Mouse (Mus musculus) heart, postnatal 0 days (tissue): ENCODE measurements around the gene Coq3. TPM values are rescaled to one million over a fixed set of nuclear protein-coding genes. Genes with fewer than 3 reads are reported as not detected.
A peak's percentile ranks its signal among the peaks of the same experiment; 100 is the strongest.

ENCODE experiments used
- ATAC-seq: fragments of 200-750 bp; cut with Nextera tagmentation; 2 replicates; pipeline ENCODE4 v1.8.0; 2017; ENCODE audit warnings: low read depth, moderate number of reproducible peaks, moderate library complexity; ENCODE audit not compliant: insufficient read depth
- DNase-seq: peaks from one replicate; pipeline ENCODE4 v3.0.0-alpha.2; 2016; ENCODE audit warnings: low spot score
- H3K27ac ChIP-seq: fragments of 300-500 bp; sonication (generic); 2 replicates; pipeline ENCODE4 v1.5.1; 2014; ENCODE audit warnings: low read depth, mild to moderate bottlenecking
- H3K27me3 ChIP-seq: fragments of 300-500 bp; sonication (generic); 2 replicates; pipeline ENCODE4 v1.6.1; 2014; ENCODE audit warnings: low read length, mixed read lengths; ENCODE audit not compliant: control insufficient read depth, insufficient read depth
- H3K36me3 ChIP-seq: fragments of 300-500 bp; sonication (generic); replicated peaks from 2 replicates; pipeline ENCODE4 v1.6.1; 2014; ENCODE audit warnings: low read length, mixed read lengths; ENCODE audit not compliant: control insufficient read depth, insufficient read depth
- H3K4me1 ChIP-seq: fragments of 300-500 bp; sonication (generic); 2 replicates; pipeline ENCODE4 v1.6.1; 2014; ENCODE audit warnings: antibody characterized with exemption; ENCODE audit not compliant: control insufficient read depth, insufficient read depth
- H3K4me2 ChIP-seq: fragments of 300-500 bp; sonication (generic); 2 replicates; pipeline ENCODE4 v1.6.1; 2014; ENCODE audit warnings: low read depth, mild to moderate bottlenecking, low read length, moderate library complexity
- H3K4me3 ChIP-seq: fragments of 300-500 bp; sonication (generic); 2 replicates; pipeline ENCODE4 v1.5.1; 2014; ENCODE audit warnings: low read depth, low read length
- H3K9ac ChIP-seq: fragments of 300-500 bp; sonication (generic); replicated peaks from 2 replicates; pipeline ENCODE4 v1.6.1; 2014; ENCODE audit warnings: low read depth, low read length, mixed read lengths
- H3K9me3 ChIP-seq: fragments of 300-500 bp; sonication (generic); replicated peaks from 2 replicates; pipeline ENCODE4 v1.6.1; 2016; ENCODE audit warnings: low read length; ENCODE audit not compliant: control insufficient read depth
- CTCF ChIP-seq: IDR thresholded peaks from 2 replicates; pipeline ENCODE4 v1.5.1; 2016; ENCODE audit warnings: antibody characterized with exemption, control low read depth, low read depth
- EP300 ChIP-seq: IDR thresholded peaks from 2 replicates; pipeline ENCODE4 v1.6.1; 2016; ENCODE audit warnings: antibody characterized with exemption, low read depth
- WGBS: fragments of 180-500 bp; shearing (Covaris S2); extraction: QIAGEN DNeasy Blood & Tissue Kit; methylation state at CpG from one replicate; pipeline ENCODE4 v1.1.7; 2014; 5-methylcytosine and 5-hydroxymethylcytosine counted together
- polyA plus RNA-seq: library from polyadenylated mRNA; unstranded; fragments of >200 nt; fragmentation: Nextera tagmentation; extraction: Ambion mirVana; gene quantifications from 2 replicates; pipeline ENCODE4 v1.2.1, GENCODE M21; 2015
- total RNA-seq: library from RNA; depleted of rRNA; stranded (reverse); fragments of >200 nt; gene quantifications from 2 replicates; pipeline ENCODE4 v1.2.3, GENCODE M21; 2014; ENCODE audit warnings: low replicate concordance; rRNA removed

The Coq3 gene
- 18.8 and 23.3 TPM in 2 replicates for total RNA-seq
- 39.7 and 40.0 TPM in 2 replicates for polyA plus RNA-seq

DNA sequence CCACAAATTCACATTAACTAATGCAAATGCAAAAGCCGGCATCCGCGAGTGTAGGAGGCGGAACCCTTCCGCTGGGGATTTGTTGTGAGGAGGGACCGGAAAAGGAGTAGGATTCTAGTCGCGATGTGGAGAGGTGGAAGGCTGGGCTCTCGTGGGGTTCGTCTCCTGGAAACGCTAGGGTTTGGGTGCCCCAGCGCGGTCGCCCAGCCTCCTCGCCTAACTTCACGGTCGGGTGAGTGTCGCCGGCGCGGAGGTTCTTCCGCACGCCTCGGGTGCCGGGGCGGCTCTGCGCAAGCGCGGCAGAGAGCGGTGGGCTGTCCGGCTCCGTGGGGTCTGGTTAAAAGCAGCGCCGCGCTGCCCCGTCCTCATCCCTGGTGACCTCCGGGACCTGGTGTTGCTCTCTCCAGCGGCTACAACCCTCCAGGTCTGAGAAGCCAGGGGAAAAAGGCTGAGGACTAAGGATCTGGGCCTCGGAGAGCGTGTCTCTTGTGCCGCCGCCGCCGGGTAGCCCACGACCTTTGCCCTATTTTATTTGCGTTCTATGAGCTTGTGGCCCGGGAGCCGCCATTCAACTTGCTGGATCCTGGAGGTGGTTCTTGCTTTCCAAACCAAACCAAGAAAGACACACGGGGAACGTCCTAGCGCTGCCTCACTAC lies at the start of gene Coq3:
Coq3 (plus strand) TSS at position 109 of the 656 bp plus-strand sequence.
- H3K4me2 ChIP-seq, result peak within 1 kb of the TSS; percentile 72
- peak within 1 kb of the TSS; percentile 65 for H3K4me3 ChIP-seq
- TF ChIP-seq EP300 (no peak), CTCF (no peak)
- peak within 1 kb of the TSS; percentile 90 for H3K27ac ChIP-seq
- ATAC-seq (peak; percentile 86), DNase-seq (peak; percentile 79)
- WGBS, result under 1% methylated on average over 50 of the region's 51 CpGs
- no peaks in the 10 kb centered on the region for H3K27me3 ChIP-seq
- peaks cover 16% of the 10 kb centered on the region; the same call in 1 of the 2 replicates for H3K36me3 ChIP-seq
- H3K9ac ChIP-seq, result peak within 1 kb of the TSS; percentile 66
- no peaks in the 10 kb centered on the region for H3K9me3 ChIP-seq
- no peaks in the 10 kb centered on the region; the same call in 1 of the 2 replicates for H3K4me1 ChIP-seq

DNA sequence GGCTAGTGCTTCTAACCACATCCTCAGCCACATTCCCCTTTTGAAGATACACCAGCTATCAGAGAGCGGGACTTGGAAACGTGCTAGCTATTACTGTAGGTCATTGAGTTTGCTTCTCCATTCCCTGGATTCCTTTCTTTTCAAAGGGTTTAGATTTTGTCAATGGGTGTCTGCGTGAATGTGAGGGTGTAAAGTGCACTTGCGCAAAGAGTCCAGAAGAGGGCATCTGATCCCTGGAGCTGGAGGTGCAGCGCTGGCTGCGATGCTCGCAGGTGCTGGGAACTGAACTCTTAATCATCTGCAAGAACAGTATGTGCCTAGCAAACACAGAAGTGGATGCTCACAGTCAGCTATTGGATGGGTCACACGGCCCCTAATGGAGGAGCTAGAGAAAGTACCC lies 46.6 kb upstream of the Coq3 start:
- no peak for TF ChIP-seq EP300
- TF ChIP-seq CTCF, result no peak
- peaks cover 25% of the 10 kb centered on the region for H3K36me3 ChIP-seq
- H3K9me3 ChIP-seq, result no peaks in the 10 kb centered on the region
- no peak for ATAC-seq
- no peak overlapping the region for H3K27ac ChIP-seq
- H3K27me3 ChIP-seq, result no peaks in the 10 kb centered on the region
- no peak overlapping the region for H3K4me3 ChIP-seq
- no peak overlapping the region for H3K4me2 ChIP-seq
- no peak overlapping the region for H3K9ac ChIP-seq
- no peak for DNase-seq
- no peaks in the 10 kb centered on the region for H3K4me1 ChIP-seq
- WGBS, result 94% methylated on average over 8 of the region's 8 CpGs

DNA sequence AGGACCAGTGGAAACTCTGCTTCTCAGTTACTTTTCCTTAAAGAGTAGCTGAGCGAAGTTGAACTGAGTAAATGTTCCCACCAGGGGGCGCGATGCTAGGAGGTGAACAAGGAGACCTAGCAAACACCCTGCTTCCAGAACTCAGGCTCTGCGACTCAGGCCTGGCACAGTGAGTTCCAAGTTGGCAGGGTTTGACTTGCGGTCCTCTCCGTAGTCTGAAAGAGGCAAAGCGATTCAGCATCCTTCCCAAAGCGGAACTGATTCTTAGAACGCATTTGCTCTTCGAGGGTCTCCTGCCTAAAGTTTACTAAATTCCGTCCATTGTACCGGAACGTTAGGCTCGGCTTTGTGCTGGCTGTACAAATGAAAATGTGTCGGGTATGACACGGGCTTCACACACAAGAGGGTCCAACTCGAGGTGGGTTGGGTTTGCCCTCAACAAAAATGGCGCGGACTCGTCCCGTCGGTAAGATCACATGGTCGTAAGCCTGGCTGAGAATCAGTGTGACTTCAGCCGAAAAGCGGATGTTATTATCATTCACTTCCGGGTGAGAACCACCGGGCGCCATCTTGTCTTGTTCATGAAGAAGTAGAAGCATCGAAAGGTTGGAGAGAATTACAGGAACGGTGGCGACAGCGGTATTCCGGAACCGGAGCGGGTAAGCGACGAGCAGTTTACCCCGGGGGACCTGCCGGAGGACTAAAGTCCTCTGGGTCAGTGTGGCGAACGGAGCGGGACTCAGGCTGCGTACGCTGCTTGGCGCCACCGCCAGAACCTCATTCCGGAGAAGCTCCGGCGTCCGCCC lies 31.8 kb upstream of the Coq3 start, which contains the start of gene Pnisr:
Pnisr (plus strand) TSS at position 103 of the 806 bp plus-strand sequence.
- Histone ChIP-seq H3K27ac (peak within 1 kb of the TSS; percentile 100), H3K4me2 (peak within 1 kb of the TSS; percentile 78), H3K9me3 (no peaks in the 10 kb centered on the region), H3K4me3 (peak within 1 kb of the TSS; percentile 99), H3K4me1 (peaks cover 14% of the 10 kb centered on the region), H3K27me3 (no peaks in the 10 kb centered on the region), H3K9ac (peak within 1 kb of the TSS; percentile 99), H3K36me3 (no peaks in the 10 kb centered on the region)
- TF ChIP-seq EP300, result 0 out of 2 replicates have a peak, but pooled peaks have one; percentile 23
- TF ChIP-seq CTCF, result peak; percentile 88
- under 1% methylated on average over 50 of the region's 50 CpGs for WGBS
- ATAC-seq, result peak; percentile 99
- peak; percentile 98 for DNase-seq

DNA sequence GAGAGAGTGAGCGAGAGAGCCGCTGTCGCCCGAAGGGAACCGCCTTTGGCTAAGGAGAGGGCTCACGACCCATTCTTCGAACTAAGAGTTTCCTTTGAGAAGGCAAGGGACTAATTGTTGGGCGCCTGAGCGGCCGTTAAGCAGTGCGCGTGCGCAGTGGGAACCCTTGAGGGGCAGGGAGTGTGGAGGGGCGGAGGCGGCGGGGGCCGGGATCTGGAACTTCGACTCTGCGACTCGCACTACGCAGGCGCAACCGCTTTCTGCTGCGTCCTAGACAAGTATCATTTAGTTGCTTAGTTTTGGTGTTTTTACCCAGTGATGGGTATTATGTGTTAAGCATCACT lies 31.2 kb upstream of the Coq3 start:
- DNase-seq, result peak; percentile 93
- WGBS, result under 1% methylated on average over 24 of the region's 24 CpGs
- Histone ChIP-seq H3K9me3 (no peaks in the 10 kb centered on the region), H3K36me3 (no peaks in the 10 kb centered on the region), H3K4me1 (peaks cover 14% of the 10 kb centered on the region), H3K9ac (peak overlapping the region; percentile 99), H3K27me3 (no peaks in the 10 kb centered on the region), H3K4me2 (peak overlapping the region; percentile 78), H3K4me3 (peak overlapping the region; percentile 99), H3K27ac (peak overlapping the region; percentile 100)
- TF ChIP-seq EP300, result no peak
- TF ChIP-seq CTCF, result no peak
- ATAC-seq, result peak; percentile 90

DNA sequence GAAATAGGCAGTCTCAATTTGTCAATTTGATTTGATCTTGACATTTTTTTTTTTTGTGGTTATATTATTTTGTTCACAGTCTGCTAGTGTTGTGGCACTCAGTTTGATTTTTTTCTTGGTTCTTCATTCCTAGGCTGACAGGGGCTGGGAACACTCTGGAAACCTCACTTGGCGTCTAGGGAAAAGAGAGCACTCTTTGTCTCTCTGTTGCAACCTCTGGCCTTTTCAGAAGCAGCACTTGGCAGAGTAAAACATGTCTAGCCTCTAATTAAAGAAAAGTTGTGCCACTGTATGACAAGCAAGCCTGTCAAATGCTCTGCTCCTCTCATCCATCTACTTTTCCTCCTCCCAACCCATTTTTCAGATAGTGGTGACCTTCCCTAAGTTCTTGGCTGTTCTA lies 22.0 kb upstream of the Coq3 start:
- ATAC-seq, result no peak
- Histone ChIP-seq H3K9me3 (no peaks in the 10 kb centered on the region), H3K9ac (no peak overlapping the region), H3K36me3 (peaks cover 54% of the 10 kb centered on the region), H3K4me1 (no peaks in the 10 kb centered on the region), H3K4me2 (no peak overlapping the region), H3K27me3 (no peaks in the 10 kb centered on the region), H3K27ac (no peak overlapping the region), H3K4me3 (no peak overlapping the region)
- DNase-seq, result no peak
- TF ChIP-seq CTCF, result no peak
- TF ChIP-seq EP300, result no peak
- WGBS, result 63% methylated on average over 1 of the region's 1 CpGs
